15 mouse cellular contexts compared by ENCODE assay signal in genomic region chr19:32365111-32365510, GRCm38 (mm10). TPM values are rescaled to one million over a fixed set of nuclear protein-coding genes. Genes with fewer than 3 reads are reported as not detected.
A peak's percentile ranks its signal among the peaks of the same experiment; 100 is the strongest.
DNase-seq lines count a peak whose midpoint lies in the region; ATAC-seq lines count a peak whose summit lies in the region.
"Had no signal": no experiment of that assay in that cellular context is flagged by ENCODE, and none has a peak within 500 bp of the region (broad histone marks: within the 10 kb centered on the region; RNA-seq: fewer than 3 reads in every experiment).

No protein-coding gene starts in this region.

- H3K9me3 ChIP-seq in forebrain, embryonic 15.5 days, result no peaks in the 10 kb centered on the region
- H3K9me3 ChIP-seq in forebrain, embryonic 10.5 days, result no peaks in the 10 kb centered on the region
- H3K9me3 ChIP-seq in liver, embryonic 11.5 days (ENCODE audit: control insufficient read depth, low read length), result no peaks in the 10 kb centered on the region
- no peaks in the 10 kb centered on the region for H3K9me3 ChIP-seq in hindbrain, embryonic 12.5 days (replicated peaks)
- H3K9me3 ChIP-seq: midbrain, embryonic 15.5 days; neural tube, embryonic 12.5 days had no signal

- ATAC-seq in forebrain, embryonic 15.5 days (replicated peaks), result peak; percentile 63
- ATAC-seq in liver, embryonic 11.5 days (replicated peaks; ENCODE audit: low FRiP score), result no peak
- no peak for ATAC-seq in hindbrain, embryonic 12.5 days (ENCODE audit: low FRiP score)
- ATAC-seq: midbrain, embryonic 15.5 days had no signal

- 0 out of 2 replicates have a peak, but pooled peaks cover 2% of the 10 kb centered on the region for H3K4me1 ChIP-seq in forebrain, embryonic 15.5 days
- no peaks in the 10 kb centered on the region for H3K4me1 ChIP-seq in forebrain, embryonic 10.5 days
- peaks cover 20% of the 10 kb centered on the region for H3K4me1 ChIP-seq in liver, embryonic 11.5 days (replicated peaks; ENCODE audit: control insufficient read depth, insufficient read depth, low read length)
- H3K4me1 ChIP-seq in hindbrain, embryonic 12.5 days, result no peaks in the 10 kb centered on the region
- H3K4me1 ChIP-seq: midbrain, embryonic 15.5 days had no signal

- no peak for DNase-seq in forebrain, embryonic 10.5 days (ENCODE audit: extremely low spot score, low spot score)
- DNase-seq in liver, embryonic 11.5 days (ENCODE audit: low spot score), result peak; percentile 27
- no peak for DNase-seq in liver
- peak; percentile 72 to 88 for DNase-seq in left cerebral cortex, postnatal 14 days (ENCODE audit: low spot score in 2 of 2)
- DNase-seq in kidney, adult 11 months, result no peak
- DNase-seq in gastrocnemius, adult 8-10 months (ENCODE audit: low spot score in 2 of 2), result no peak
- DNase-seq: B cell, adult 2 months; cerebellum, adult 2 months; thymus, adult 2 months had no signal

- intact Hi-C loops in left cerebral cortex, postnatal 14 days (cut with DNase I), result no loop called here

- WGBS in forebrain, embryonic 15.5 days, result 84% methylated on average over 6 of the region's 6 CpGs
- 91% methylated on average over 6 of the region's 6 CpGs for WGBS in forebrain, embryonic 10.5 days
- 86% methylated on average over 6 of the region's 6 CpGs for WGBS in liver, embryonic 11.5 days
- WGBS in hindbrain, embryonic 12.5 days, result 86% methylated on average over 6 of the region's 6 CpGs

- no peak overlapping the region for H3K4me2 ChIP-seq in forebrain, embryonic 15.5 days (replicated peaks)
- no peak overlapping the region for H3K4me2 ChIP-seq in liver, embryonic 11.5 days
- H3K4me2 ChIP-seq in hindbrain, embryonic 12.5 days (replicated peaks), result no peak overlapping the region
- H3K4me2 ChIP-seq: heart, embryonic 11.5 days; midbrain, embryonic 15.5 days; neural tube, embryonic 12.5 days had no signal

- no peak overlapping the region for H3K27ac ChIP-seq in forebrain, embryonic 15.5 days (replicated peaks)
- H3K27ac ChIP-seq in forebrain, embryonic 10.5 days, result no peak overlapping the region
- H3K27ac ChIP-seq in liver, embryonic 11.5 days (ENCODE audit: low read depth, low read length), result no peak overlapping the region
- H3K27ac ChIP-seq in hindbrain, embryonic 12.5 days, result no peak overlapping the region
- H3K27ac ChIP-seq: macrophage; midbrain, embryonic 15.5 days; neural tube, embryonic 12.5 days had no signal

- no peak overlapping the region for H3K9ac ChIP-seq in forebrain, embryonic 15.5 days (replicated peaks)
- H3K9ac ChIP-seq in liver, embryonic 11.5 days (ENCODE audit: low read depth, low read length), result no peak overlapping the region
- no peak overlapping the region for H3K9ac ChIP-seq in hindbrain, embryonic 12.5 days
- H3K9ac ChIP-seq: midbrain, embryonic 15.5 days; neural tube, embryonic 12.5 days had no signal

- no peak overlapping the region for H3K4me3 ChIP-seq in forebrain, embryonic 15.5 days
- H3K4me3 ChIP-seq in forebrain, embryonic 10.5 days, result no peak overlapping the region
- H3K4me3 ChIP-seq in liver, embryonic 11.5 days (ENCODE audit: low read depth, low read length), result no peak overlapping the region
- H3K4me3 ChIP-seq in hindbrain, embryonic 12.5 days, result no peak overlapping the region
- H3K4me3 ChIP-seq: midbrain, embryonic 15.5 days; neural tube, embryonic 12.5 days had no signal

- H3K36me3 ChIP-seq in forebrain, embryonic 15.5 days, result no peaks in the 10 kb centered on the region
- H3K36me3 ChIP-seq in forebrain, embryonic 10.5 days (replicated peaks), result no peaks in the 10 kb centered on the region
- H3K36me3 ChIP-seq in liver, embryonic 11.5 days (ENCODE audit: control insufficient read depth, insufficient read depth, low read length), result no peaks in the 10 kb centered on the region
- no peaks in the 10 kb centered on the region for H3K36me3 ChIP-seq in hindbrain, embryonic 12.5 days
- H3K36me3 ChIP-seq: midbrain, embryonic 15.5 days; neural tube, embryonic 12.5 days had no signal

- H3K27me3 ChIP-seq in forebrain, embryonic 15.5 days, result no peaks in the 10 kb centered on the region
- H3K27me3 ChIP-seq in forebrain, embryonic 10.5 days (ENCODE audit: poor library complexity, severe bottlenecking), result no peaks in the 10 kb centered on the region
- H3K27me3 ChIP-seq in liver, embryonic 11.5 days (replicated peaks; ENCODE audit: control insufficient read depth, insufficient read depth, low read length), result no peaks in the 10 kb centered on the region
- no peaks in the 10 kb centered on the region for H3K27me3 ChIP-seq in hindbrain, embryonic 12.5 days
- H3K27me3 ChIP-seq: midbrain, embryonic 15.5 days; neural tube, embryonic 12.5 days had no signal

RNA-seq across cellular contexts. Expression of gene Sgms1, which starts 24.4 kb away (rescaled TPM):
- polyA plus RNA-seq in forebrain, embryonic 15.5 days (2015; fragmentation: Nextera tagmentation; extraction: Ambion mirVana), result 14.5 and 15.7 TPM in 2 replicates
- 14.1 and 15.1 TPM in 2 replicates for polyA plus RNA-seq in forebrain, embryonic 10.5 days (2016; fragmentation: Nextera tagmentation; extraction: Ambion mirVana)
- polyA plus RNA-seq in liver, embryonic 11.5 days (2014; fragmentation: Nextera tagmentation; extraction: Ambion mirVana), result 31.4 and 32.0 TPM in 2 replicates
- total RNA-seq in left cerebral cortex, postnatal 14 days (2021), result 10 to 100 TPM; 34.3 to 50.0 TPM
- total RNA-seq in gastrocnemius, adult 8-10 months (2022), result 10 to 100 TPM; 57.6 to 68.1 (median 61.3) TPM
- polyA plus RNA-seq in hindbrain, embryonic 12.5 days (2016; fragmentation: Nextera tagmentation; extraction: Ambion mirVana), result 18.1 and 19.2 TPM in 2 replicates

Comparison
In these comparisons a context has a peak if more than half of its experiments do, and no peak if none do; other contexts are left out.
1. DNase-seq: peak in liver, embryonic 11.5 days (single experiment) and left cerebral cortex, postnatal 14 days (2 of 2); none in forebrain, embryonic 10.5 days (single experiment), liver (single experiment), kidney, adult 11 months (single experiment) and gastrocnemius, adult 8-10 months (0 of 2).